Mouse (Mus musculus) layer of hippocampus, postnatal 25 days (tissue): ENCODE measurements around the gene Il18. TPM values are rescaled to one million over a fixed set of nuclear protein-coding genes. Genes with fewer than 3 reads are reported as not detected.
"Not testable (repeated sequence)": the region's sequence is repeated elsewhere in the genome, so short reads cannot be mapped to it uniquely, and the experiment has no call there.

Experiments
- DNase-seq, 2 experiments: peaks; one replicate each; pipeline ENCODE4 v3.0.0; 2022; ENCODE audit warnings: mixed read lengths in 2 of 2, low spot score in 1 of 2; ENCODE audit errors: extremely low spot score in 1 of 2
- total RNA-seq, 2 experiments: library from RNA; stranded (reverse); gene quantifications; 2 replicates each; pipeline ENCODE4 v1.2.3; 2021

The Il18 gene
- total RNA-seq, 2 experiments from 2014 or later = 24.3 to 25.4 TPM

- DNase-seq = no peak
Measured at GRCm38 (mm10) chr9:50602055-50602845, 47.6 kb downstream of the Il18 start.

GRCm38 (mm10) chr9:50603189-50603997 is 48.8 kb downstream of the Il18 start, which contains the start of the genes Sdhd and Timm8b:
Gene Sdhd, minus strand, starts transcription at chr9:50603812.
Gene Timm8b, plus strand, starts transcription at chr9:50603910.
- DNase-seq = peak; percentile 84

GRCm38 (mm10) chr9:50603998-50604324 is 49.3 kb downstream of the Il18 start:
- no peak for DNase-seq

- DNase-seq = no peak
Measured at GRCm38 (mm10) chr9:50604338-50604737, 49.7 kb downstream of the Il18 start.

DNA sequence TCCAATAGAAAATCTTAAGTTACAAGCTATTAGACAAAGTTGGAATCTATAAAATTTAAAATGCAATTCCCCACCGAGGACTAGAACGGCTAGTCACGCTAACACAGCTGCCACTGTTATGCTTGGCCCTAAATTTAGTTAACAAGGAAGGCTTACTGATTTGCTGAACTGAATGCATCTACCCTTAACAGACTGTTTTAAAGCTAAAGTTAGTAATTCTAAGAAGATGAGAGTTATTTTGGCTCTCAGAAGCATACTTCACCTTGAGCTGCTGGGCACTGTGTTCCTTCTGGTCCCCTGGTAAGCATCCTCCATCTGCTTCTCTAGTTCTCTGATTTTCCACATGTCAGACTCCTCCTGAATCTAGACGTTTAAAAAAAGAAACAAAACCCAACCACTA is 57.5 kb downstream of the Il18 start:
- no peak for DNase-seq

DNA sequence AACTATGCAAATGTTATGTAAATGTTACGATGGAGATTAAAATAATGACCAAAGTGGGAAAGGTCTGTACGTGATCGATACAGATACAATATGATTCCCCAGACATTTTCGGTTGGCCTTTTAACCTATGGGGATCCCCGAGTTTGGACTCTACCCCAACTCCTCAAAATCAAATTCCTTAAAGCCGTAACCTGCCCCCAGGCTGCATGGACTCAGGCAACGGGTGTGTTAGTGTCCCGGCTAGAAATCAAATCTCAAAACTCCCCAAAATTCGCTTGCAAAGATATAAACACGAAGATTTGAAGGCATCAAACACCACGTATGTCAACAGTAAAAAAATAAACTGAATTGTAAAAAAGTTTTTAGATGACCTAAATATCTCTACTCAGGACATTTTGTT is 61.5 kb downstream of the Il18 start:
- DNase-seq = no peak

GRCm38 (mm10) chr9:50616766-50617603 is 62.4 kb downstream of the Il18 start, which contains the start of the genes Pih1d2 and Nkapd1:
Gene Pih1d2, plus strand, starts transcription at chr9:50617321.
Gene Nkapd1, minus strand, starts transcription at chr9:50617464.
- DNase-seq = peak; percentile 86 to 91

- DNase-seq = no peak
Measured at GRCm38 (mm10) chr9:50617794-50618330, 63.2 kb downstream of the Il18 start.

DNA sequence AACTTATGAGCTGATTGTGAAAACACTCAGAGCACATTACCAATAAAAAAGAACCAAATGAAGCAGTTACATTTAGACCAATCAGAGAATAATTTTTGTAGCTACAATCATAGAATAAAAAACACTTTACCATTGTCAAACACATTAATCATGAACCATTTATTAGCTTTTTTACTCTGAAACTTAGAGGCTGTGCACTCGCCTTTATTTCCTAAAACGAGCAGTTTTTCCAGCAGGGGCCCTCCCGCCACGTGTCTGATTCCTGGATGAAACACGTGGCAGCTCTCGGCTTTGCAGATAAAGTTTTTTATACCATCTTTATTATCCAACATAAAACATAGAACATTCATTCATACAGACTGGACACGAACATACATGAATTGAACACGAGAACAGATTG is 76.3 kb downstream of the Il18 start:
- not testable (repeated sequence) for DNase-seq

Other genes starting within 250 kb of the Il18 start
- 100 to 1,000 TPM; 369 to 392 TPM for gene Rpl10-ps3, start 209.9 kb upstream of the Il18 start, total RNA-seq
- gene Plet1, start 60.3 kb upstream of the Il18 start, total RNA-seq = under 1 TPM; 0.15 to 0.21 TPM
- gene Pts, start 26.1 kb upstream of the Il18 start, total RNA-seq = 10 to 100 TPM; 36.0 to 39.8 TPM
- 1 to 10 TPM; 3.5 to 3.8 TPM for gene Bco2, start 354 bp downstream of the Il18 start, total RNA-seq
- not detected for gene Tex12, start 6.5 kb downstream of the Il18 start, total RNA-seq
- gene Sdhd, start 49.0 kb downstream of the Il18 start, total RNA-seq = 100 to 1,000 TPM; 117 to 132 TPM
- gene Timm8b, start 49.1 kb downstream of the Il18 start, total RNA-seq = 100 to 1,000 TPM; 237 to 253 TPM
- gene Pih1d2, start 62.5 kb downstream of the Il18 start, total RNA-seq = 1 to 10 TPM; 3.3 to 3.4 TPM
- gene Nkapd1, start 62.6 kb downstream of the Il18 start, total RNA-seq = 10 to 100 TPM; 19.3 to 22.8 TPM
- gene Dlat, start 105.0 kb downstream of the Il18 start, total RNA-seq = 100 to 1,000 TPM; 137 to 141 TPM
- 10 to 100 TPM; 83.7 to 91.2 TPM for gene Dixdc1, start 184.7 kb downstream of the Il18 start, total RNA-seq
- gene 2310030G06Rik, start 191.7 kb downstream of the Il18 start, total RNA-seq = 1 to 10 TPM; 1.7 to 1.9 TPM
- 100 to 1,000 TPM; 125 to 157 TPM for gene Cryab, start 196.5 kb downstream of the Il18 start, total RNA-seq
- 1 to 10 TPM in 1 of 2 experiments, under 1 TPM in 1; 0.96 to 1.7 TPM for gene Hspb2, start 197.5 kb downstream of the Il18 start, total RNA-seq
- gene Fdxacb1, start 213.4 kb downstream of the Il18 start, total RNA-seq = 1 to 10 TPM; 5.1 to 5.8 TPM
- 10 to 100 TPM; 28.4 to 30.7 TPM for gene Alg9, start 220.2 kb downstream of the Il18 start, total RNA-seq
- 10 to 100 TPM; 31.2 to 35.2 TPM for gene 1110032A03Rik, start 220.7 kb downstream of the Il18 start, total RNA-seq